Mouse (Mus musculus) gastrocnemius, adult 8-10 months (tissue): ENCODE data around the gene Rhot1. TPM values are rescaled to one million over a fixed set of nuclear protein-coding genes. Genes with fewer than 3 reads are reported as not detected.
"Not testable (repeated sequence)": the region's sequence is repeated elsewhere in the genome, so short reads cannot be mapped to it uniquely, and the experiment has no call there.

ENCODE experiments used
- DNase-seq, 2 experiments: peaks; one replicate each; pipeline ENCODE4 v3.0.0; 2022; ENCODE audit warnings: low spot score in 2 of 2
- total RNA-seq, 4 experiments: library from RNA; stranded (reverse); gene quantifications; 2 replicates each; pipeline ENCODE4 v1.2.4; 2022

Gene Rhot1
- 10 to 100 TPM; 39.0 to 41.8 (median 40.8) TPM for total RNA-seq

DNA sequence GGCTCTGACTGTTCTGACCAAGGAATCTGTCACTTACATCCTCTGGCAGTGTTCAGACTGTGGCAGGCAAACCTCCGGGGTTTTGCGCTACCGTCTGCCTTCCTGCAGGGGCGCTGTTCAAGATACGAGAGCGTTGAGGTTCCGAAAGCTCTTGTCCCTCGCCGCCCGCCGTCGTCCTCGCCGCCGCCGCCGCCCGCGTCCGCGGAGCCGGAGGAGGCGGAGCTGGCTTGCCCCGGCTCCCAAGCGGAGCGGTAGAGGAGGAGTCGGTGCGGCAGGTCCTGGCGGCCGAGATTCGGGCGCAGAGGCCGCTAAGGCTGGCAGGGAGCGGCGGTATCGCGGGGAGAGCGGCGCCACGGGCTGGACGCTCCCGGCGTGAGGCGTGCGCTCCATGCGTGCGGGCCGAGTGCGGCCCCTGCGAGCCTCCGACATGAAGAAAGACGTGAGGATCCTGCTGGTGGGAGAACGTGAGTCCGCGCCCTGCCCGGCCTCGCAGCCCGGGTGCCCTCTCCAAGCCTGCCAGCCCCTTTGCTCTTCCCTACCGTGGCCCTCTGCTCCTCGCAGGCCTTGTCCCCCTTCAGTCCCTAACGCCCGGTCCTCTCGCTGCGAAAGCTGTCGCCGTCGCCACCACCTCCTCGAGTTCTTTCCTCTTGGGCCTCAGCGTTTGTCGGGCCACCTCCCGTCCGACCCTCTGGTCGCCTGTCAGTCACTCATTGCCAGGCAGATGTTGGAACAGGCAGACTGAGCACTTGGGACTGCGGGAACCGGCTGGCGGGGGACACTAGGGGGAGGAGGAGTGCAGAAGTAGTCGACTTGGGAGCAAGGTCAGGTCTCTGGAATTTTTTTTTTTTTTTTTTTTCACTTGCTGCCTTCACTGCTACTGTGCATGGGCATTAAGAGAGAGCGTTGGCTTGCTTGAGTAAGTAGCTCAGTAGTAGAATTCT, at the start of gene Rhot1:
Gene Rhot1 (plus strand): TSS at position 160 of the 941 bp plus-strand sequence.
- DNase-seq, result peak; percentile 91 to 92

DNA sequence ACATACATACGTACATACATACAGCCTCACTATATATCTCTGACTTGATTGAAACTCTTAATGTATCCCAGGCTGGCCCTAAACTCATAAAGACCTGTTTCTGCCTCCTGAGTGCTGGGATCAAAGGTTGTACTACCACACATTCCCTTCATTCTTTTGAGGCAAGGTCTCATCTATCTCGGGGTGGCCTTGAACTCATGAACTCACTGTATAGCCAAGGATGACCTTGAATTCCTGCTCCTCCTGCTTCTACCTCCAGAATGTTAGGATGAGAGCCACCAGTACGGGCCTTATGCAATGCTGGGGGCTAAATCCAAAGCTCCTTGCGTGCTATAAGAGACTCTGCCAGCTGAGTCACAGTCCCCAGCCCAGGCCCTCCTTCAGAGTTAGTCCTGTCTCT, 47.8 kb upstream of the Rhot1 start:
- DNase-seq, result no peak

- DNase-seq, result no peak
These were observed 45.3 kb upstream of the Rhot1 start for GRCm38 (mm10) chr11:80163362-80164116.

DNA sequence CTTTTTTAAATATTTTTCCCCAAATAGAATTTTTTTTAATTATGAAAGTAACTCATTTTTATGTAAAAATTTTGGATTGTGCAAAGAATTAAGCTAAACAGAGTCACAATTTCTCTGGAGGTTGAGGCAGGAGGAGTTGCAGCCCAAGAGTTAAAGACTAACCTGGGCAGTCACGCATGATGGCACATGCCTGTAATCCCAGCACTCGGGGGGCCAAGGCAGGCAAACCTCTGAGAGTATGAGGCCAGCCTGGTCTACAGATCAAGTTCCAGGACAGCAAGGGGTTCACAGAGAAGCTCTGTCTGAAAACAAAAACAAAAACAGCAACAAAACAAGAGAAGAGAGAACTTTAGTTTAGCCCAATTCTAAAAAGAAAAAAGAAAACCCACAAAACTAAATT, 44.6 kb upstream of the Rhot1 start:
- DNase-seq, result no peak

- DNase-seq, result no peak
These were observed 40.7 kb upstream of the Rhot1 start for GRCm38 (mm10) chr11:80168121-80168520.

DNA sequence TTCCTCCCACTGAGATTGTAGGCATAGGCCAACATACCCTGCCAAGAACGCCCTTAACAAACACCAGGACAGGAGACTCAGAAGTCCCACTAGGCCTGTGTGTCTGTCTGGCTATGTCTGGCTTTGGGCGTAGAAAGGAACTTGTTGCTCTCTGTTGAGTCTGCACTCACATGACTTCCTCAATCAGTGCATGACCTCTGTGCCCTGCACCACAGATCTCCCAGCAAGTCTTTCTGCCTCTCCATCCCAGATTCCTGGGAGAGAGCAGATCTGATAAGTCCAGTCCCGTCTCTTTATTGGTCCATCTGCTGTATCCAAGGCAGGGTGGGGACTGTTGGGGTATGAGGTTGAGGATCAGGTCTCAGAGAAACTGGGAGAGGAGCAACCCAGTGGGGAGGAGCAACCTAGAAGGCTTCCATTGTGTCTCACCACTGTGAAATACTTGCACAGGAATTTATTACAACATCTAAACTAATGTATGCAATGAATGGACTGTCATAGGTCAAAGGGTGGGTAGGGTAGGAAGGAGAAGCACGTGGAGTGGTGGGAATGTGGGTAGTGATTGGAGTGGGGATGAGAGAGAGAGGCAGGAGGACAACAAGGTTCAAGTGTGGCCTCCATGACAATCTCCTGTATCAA, 40.1 kb upstream of the Rhot1 start:
- no peak for DNase-seq

- no peak for DNase-seq
These were observed 39.2 kb upstream of the Rhot1 start for GRCm38 (mm10) chr11:80169629-80170028.

DNA sequence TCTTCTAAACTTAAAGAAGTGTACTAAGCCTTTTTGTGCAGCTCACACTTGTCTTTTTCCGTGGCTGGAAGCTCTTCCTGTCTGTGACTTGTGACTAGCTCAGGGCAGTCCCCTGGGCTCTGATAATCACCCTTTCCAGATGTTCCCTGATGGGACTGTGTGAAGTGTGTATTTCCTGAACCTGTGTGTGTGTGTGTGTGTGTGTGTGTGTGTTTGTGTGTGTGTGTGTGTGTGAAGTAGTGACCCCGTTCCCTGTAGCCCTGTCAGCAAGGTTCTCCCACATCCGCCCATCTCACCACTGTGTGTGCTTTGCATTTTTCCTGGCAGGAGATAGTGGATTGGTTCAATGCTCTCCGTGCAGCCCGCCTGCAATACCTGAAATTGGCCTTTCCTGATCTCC, 38.5 kb upstream of the Rhot1 start:
- no peak for DNase-seq

DNA sequence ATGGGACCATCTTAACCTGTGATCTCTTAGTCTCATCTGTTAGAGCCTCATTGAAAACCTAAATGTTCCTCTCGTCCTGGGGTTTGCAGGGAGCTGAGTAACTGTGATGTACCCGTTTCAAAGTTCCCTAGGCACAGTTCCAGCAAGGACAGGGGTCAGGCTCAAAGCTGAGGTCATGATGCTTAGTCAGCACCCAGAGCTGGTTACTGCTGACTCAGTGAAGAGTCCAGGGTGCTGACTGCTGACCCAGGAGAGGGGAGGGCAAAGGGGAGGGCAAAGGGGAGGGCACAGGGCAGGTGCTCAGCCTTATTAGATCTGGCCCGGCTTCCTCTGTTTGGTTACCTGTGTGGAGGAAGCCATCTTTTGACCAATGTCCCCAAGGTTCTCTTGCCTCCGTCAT, 36.9 kb upstream of the Rhot1 start:
- DNase-seq, result no peak

DNA sequence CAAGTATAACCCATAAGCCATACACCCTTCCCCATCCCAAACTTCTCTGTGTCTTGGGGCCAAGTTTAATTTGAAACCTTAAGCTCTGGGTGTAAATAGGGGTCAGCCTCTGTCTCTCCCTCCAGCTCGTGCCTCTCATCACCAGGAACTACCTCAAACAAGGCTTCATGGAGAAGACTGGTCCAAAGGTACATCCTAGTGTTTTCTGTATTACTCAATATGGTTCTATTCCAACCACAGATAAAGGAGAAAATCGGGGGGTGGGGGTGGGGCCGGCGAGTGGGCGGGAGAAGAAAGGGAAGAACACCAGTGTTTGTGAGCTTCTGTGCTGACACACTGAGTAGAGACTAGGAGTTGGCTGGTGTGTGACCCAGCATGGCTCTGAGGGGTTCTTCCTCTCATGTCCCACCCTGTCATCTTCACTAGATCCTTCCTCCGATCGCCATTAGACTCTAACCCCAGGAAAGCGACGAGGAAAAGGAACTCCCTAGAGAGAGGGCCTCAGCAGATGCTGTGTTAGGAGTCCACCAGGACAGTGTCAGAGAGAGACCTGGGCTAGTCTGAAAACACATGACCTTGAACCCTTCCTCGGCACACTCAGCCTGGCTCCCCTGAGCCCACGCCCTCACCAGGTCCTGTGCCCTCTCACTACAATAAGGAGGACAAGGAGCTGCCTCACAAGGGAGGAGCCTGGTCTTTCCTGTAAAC, 34.7 kb upstream of the Rhot1 start:
- DNase-seq, result no peak

DNA sequence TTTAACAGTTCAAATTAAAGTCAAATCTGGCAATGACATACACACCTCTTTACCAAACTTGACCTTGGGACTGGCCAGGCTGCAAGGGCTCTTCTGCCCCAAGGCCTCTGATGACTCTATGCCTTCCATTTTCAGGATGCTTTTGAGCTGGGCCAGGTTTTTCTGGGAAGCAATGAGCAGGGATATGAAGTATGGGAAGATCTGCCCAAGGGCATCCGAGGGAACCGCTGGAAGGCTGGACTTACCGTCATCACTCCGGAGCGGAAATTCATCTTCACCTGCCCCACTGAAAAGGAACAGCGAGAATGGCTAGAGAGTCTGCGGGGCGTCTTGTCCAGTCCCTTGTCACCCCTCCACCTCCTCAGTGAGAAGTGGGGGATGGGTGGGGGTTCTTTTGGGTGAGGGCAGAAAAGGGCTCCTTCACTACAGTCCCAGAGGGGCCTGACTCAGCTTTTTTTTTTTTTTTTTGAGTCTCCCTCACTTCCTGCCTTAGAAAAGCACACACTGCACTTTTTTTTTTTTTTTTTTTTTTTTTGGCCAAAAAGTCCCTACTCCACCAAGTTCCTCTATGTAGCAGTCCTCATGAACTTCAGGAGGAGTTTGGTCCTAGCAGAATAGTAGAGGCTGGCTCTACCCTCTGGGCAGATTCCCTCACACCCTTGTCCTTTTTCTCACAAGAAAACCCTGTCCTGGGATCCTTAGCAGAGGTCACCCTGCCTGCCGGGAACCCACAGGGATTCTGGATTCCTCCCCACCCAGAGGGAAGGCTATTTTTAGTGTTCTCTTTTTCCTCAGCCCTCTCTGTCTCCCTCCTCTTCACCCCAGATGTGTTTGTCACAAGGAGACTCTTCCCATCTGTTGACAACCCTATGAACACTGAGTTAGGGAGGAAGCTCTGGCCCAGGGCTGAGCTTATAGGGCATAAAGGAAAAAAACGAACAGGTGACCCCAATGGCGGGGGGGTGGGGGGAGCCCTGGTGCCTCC, 31.6 kb upstream of the Rhot1 start:
- DNase-seq, result no peak

- no peak for DNase-seq
These were observed 30.5 kb upstream of the Rhot1 start for GRCm38 (mm10) chr11:80178316-80178715.

DNA sequence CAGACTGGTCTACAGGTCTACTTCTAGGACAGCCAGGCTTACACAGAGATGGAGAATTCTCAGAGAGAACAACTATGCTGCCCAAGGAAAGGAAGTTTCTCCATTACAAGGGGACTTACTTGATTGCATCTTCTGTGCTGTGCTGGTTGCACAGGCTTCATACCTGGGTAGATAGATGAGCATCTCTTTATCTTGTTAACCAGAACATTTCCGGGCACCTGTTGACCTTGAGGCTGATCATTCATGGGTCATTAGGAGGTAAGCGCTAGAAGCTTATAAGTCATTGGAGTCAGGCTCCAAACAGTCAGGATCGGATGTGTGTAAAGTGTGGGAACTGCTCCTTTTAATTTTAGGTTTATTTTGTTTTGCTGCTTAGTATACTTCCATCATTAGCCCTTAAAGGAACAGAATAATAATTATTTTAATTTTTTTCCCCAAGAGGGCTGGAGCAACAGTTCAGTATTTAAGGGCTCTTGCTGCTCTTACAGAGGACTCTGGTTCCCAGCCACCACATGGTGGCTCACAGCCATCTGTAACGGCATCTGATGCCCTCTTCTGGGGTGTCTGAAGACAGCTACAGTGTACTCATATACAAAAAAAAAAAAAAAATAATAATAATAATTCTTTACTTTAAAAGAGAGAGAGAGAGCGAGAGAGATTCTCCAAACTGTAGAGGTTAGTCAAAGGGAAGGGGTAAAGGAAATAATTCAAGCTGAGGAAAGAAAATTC, 27.6 kb upstream of the Rhot1 start:
- DNase-seq, result no peak

DNA sequence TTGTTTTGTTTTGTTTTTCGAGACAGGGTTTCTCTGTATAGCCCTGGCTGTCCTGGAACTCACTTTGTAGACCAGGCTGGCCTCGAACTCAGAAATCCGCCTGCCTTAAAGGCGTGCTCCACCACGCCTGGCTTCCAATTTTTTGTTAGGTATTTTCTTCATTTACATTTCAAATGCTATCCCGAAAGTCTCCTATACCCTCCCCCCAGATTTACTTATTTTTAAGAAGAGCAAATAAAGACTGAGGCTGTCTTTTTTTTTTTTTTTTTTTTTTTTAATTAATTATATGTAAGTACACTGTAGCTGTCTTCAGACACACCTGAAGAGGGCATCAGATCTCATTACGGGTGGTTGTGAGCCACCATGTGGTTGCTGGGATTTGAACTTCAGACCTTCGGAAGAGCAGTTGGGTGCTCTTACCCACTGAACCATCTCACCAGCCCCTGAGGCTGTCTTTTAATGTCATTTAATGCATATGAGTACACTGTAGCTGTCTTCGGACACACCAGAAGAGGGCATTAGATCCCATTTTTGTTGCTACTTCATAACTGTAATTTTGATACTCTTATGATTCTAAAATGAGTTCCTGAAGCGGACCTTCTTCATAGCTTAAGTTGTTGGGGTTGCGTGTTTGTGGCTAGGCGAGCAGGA, 25.6 kb upstream of the Rhot1 start:
- DNase-seq, result not testable (repeated sequence)

DNA sequence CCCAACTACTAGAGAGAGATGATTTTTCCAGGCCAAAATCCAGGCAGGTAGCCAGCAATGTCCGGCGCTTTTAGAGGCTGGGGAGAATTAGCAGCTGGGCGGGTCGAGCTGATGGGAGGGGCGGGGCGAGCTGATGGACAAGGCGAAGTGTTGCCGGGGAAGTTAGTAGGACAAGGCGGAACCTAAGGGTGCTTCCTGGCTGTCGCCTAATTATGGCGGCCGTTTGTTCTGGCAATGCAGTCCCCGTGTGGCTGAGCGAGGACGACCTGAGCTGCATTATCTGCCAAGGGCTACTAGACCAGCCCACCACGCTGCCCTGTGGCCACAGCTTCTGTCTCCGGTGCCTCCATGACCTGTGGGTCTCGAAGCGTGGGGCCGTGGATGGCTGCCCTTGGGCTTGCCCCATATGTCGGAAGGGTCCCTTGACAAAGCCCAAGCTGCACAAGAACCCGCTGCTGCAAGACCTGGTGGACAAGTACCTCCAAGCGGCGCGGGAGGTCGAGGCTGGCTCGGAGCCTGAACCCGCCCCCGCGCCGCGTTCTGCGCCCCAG, 25.0 kb upstream of the Rhot1 start, which contains the start of gene Rnf135:
Gene Rnf135 (plus strand): TSS at position 147 of the 551 bp plus-strand sequence.
- peak; percentile 90 to 91 for DNase-seq

DNA sequence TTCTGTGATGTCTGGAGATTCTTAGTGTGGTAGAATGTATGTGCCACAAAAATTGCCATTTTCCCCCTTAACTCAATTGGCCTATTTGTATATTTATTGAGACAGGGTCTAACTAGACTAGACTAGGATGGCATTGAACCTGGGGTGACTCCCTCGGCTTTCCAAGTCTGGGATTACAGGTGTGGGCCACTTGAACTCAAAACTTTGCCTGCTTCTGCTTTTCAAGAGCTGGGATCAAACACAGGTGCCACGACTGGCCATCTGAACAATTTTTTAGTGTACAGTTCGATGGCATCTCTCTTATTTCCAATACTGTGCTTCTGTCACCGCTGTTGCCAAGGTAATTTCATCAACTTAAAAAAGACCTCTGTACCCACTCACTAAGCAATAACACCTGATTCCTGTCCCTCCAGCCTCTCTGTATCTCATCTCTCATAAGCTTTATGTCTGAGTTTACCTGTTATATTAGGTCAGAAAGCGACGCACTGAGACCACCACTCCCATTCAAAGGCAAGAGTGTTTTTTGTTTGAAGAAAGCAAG, 24.2 kb upstream of the Rhot1 start:
- no peak for DNase-seq

GRCm38 (mm10) chr11:80185441-80185976, 23.3 kb upstream of the Rhot1 start:
- not testable (repeated sequence) for DNase-seq

GRCm38 (mm10) chr11:80190280-80190679, 18.5 kb upstream of the Rhot1 start:
- no peak for DNase-seq
